Mouse (Mus musculus) CH12.LX (cell line): ENCODE data around the gene Ski. TPM values are rescaled to one million over a fixed set of nuclear protein-coding genes. Genes with fewer than 3 reads are reported as not detected.

Source experiments
- DNase-seq: peaks from one replicate; pipeline ENCODE4 v3.0.0-alpha.2; 2013; ENCODE audit errors: extremely low read depth
- H3K27ac ChIP-seq: 2 replicates; pipeline ENCODE4 v1.5.1; 2012; ENCODE audit warnings: low read depth, mild to moderate bottlenecking, control low read depth, moderate library complexity; ENCODE audit not compliant: insufficient read depth
- H3K27me3 ChIP-seq: replicated peaks from 2 replicates; pipeline ENCODE3; 2012; ENCODE audit warnings: inconsistent platforms
- H3K36me3 ChIP-seq, 2 experiments: replicated peaks in 1 of 2; 2 replicates each; pipeline versions ENCODE3 to v1.6.1; 2012; ENCODE audit warnings: inconsistent platforms in 1 of 2, low read length in 1 of 2, mild to moderate bottlenecking in 1 of 2, mixed read lengths in 1 of 2, moderate library complexity in 1 of 2; ENCODE audit not compliant: control insufficient read depth in 1 of 2, insufficient read depth in 1 of 2
- H3K4me1 ChIP-seq, 2 experiments: 2 replicates each; pipeline ENCODE4 v1.6.1; 2012; ENCODE audit warnings: inconsistent platforms in 1 of 2, moderate library complexity in 1 of 2; ENCODE audit not compliant: insufficient read depth in 2 of 2, control insufficient read depth in 1 of 2
- H3K4me2 ChIP-seq: 2 replicates; pipeline ENCODE4 v1.6.1; 2012; ENCODE audit warnings: low read depth, mild to moderate bottlenecking, control low read depth; ENCODE audit not compliant: poor library complexity, insufficient read depth, severe bottlenecking
- H3K4me3 ChIP-seq, 3 experiments: fragments of 150-350 bp in 1 of 3; sonication (generic) in 1 of 3; replicated peaks in 1 of 3; 2 replicates each; pipeline versions ENCODE3 to v1.5.1; 2011 to 2012; ENCODE audit warnings: low read depth in 2 of 3, low read length in 2 of 3, mild to moderate bottlenecking in 2 of 3, moderate library complexity in 2 of 3, control low read depth in 1 of 3, improper control_type of control experiment in 1 of 3, inconsistent platforms in 1 of 3, mixed read lengths in 1 of 3; ENCODE audit not compliant: poor library complexity in 1 of 3
- H3K79me2 ChIP-seq: replicated peaks from 2 replicates; pipeline ENCODE4 v1.6.1; 2012; ENCODE audit warnings: mild to moderate bottlenecking, moderate library complexity; ENCODE audit not compliant: control insufficient read depth, poor library complexity, insufficient read depth, severe bottlenecking; ENCODE audit errors: extremely low read depth
- H3K9ac ChIP-seq: 2 replicates; pipeline ENCODE4 v1.6.1; 2012; ENCODE audit warnings: low read depth, mild to moderate bottlenecking, control low read depth, moderate library complexity; ENCODE audit not compliant: insufficient read depth
- H3K9me3 ChIP-seq: replicated peaks from 2 replicates; pipeline ENCODE3; 2012; ENCODE audit warnings: low read length, inconsistent platforms, mixed read lengths
- BHLHE40 ChIP-seq: IDR thresholded peaks from 2 replicates; pipeline ENCODE4 v1.6.1; 2011; ENCODE audit warnings: mild to moderate bottlenecking, low read depth, low read length, improper control_type of control experiment
- CHD1 ChIP-seq: IDR thresholded peaks from 2 replicates; pipeline ENCODE4 v1.6.1; 2012; ENCODE audit warnings: low read depth, low read length, improper control_type of control experiment, inconsistent platforms
- CHD2 ChIP-seq: IDR thresholded peaks from 2 replicates; pipeline ENCODE4 v1.6.1; 2011; ENCODE audit warnings: low read length, improper control_type of control experiment
- E2F4 ChIP-seq: IDR thresholded peaks from 2 replicates; pipeline ENCODE4 v1.6.1; 2011; ENCODE audit warnings: low read depth, low read length, improper control_type of control experiment; ENCODE audit not compliant: insufficient replicate concordance
- EP300 ChIP-seq: IDR thresholded peaks from 2 replicates; pipeline ENCODE4 v1.6.1; 2011; ENCODE audit warnings: low read length, improper control_type of control experiment
- HCFC1 ChIP-seq: IDR thresholded peaks from 2 replicates; pipeline ENCODE4 v1.6.1; 2012; ENCODE audit warnings: low read depth, mild to moderate bottlenecking, inconsistent platforms, low read length, improper control_type of control experiment
- KAT2A ChIP-seq: IDR thresholded peaks from 2 replicates; pipeline ENCODE4 v1.6.1; 2012; ENCODE audit warnings: low read length, improper control_type of control experiment, inconsistent platforms; ENCODE audit not compliant: insufficient replicate concordance
- MAFK ChIP-seq: IDR thresholded peaks from 2 replicates; pipeline ENCODE4 v1.6.1; 2011; ENCODE audit warnings: low read length, improper control_type of control experiment; ENCODE audit not compliant: insufficient replicate concordance
- MAZ ChIP-seq: IDR thresholded peaks from 2 replicates; pipeline ENCODE4 v1.6.1; 2012; ENCODE audit warnings: low read depth, mild to moderate bottlenecking, inconsistent platforms, low read length, improper control_type of control experiment, moderate library complexity
- MXI1 ChIP-seq: IDR thresholded peaks from 2 replicates; pipeline ENCODE4 v1.6.1; 2011; ENCODE audit warnings: mild to moderate bottlenecking, low read depth, low read length, improper control_type of control experiment
- MYC ChIP-seq: IDR thresholded peaks from 2 replicates; pipeline ENCODE4 v1.6.1; 2011; ENCODE audit warnings: low read depth, mild to moderate bottlenecking, improper control_type of control experiment, low read length
- NRF1 ChIP-seq: IDR thresholded peaks from 2 replicates; pipeline ENCODE4 v1.6.1; 2014; ENCODE audit warnings: low read depth, mild to moderate bottlenecking, inconsistent platforms, low read length, improper control_type of control experiment, moderate library complexity
- PAX5 ChIP-seq: IDR thresholded peaks from 2 replicates; pipeline ENCODE4 v1.6.1; 2012; ENCODE audit warnings: low read length, inconsistent platforms, mixed read lengths
- RAD21 ChIP-seq: IDR thresholded peaks from 2 replicates; pipeline ENCODE4 v1.6.1; 2011; ENCODE audit warnings: low read depth, mild to moderate bottlenecking, low read length, improper control_type of control experiment, moderate library complexity
- SIN3A ChIP-seq: IDR thresholded peaks from 2 replicates; pipeline ENCODE4 v1.6.1; 2012; ENCODE audit warnings: low read length, improper control_type of control experiment, inconsistent platforms
- UBTF ChIP-seq: IDR thresholded peaks from 2 replicates; pipeline ENCODE4 v1.6.1; 2012; ENCODE audit warnings: low read depth, mild to moderate bottlenecking, inconsistent platforms, low read length, improper control_type of control experiment, moderate library complexity
- USF1 ChIP-seq: IDR thresholded peaks from 2 replicates; pipeline ENCODE4 v1.6.1; 2014; ENCODE audit warnings: low read depth, mild to moderate bottlenecking, inconsistent platforms, low read length, improper control_type of control experiment
- ZNF384 ChIP-seq: IDR thresholded peaks from 2 replicates; pipeline ENCODE4 v1.6.1; 2012; ENCODE audit warnings: low read depth, low read length, improper control_type of control experiment, inconsistent platforms
- dilution Hi-C: fragments of 300-500 bp; cut with MboI; formaldehyde crosslinking; loops from 2 replicates; pipeline ENCODE4 v1.14.3; 2020; ENCODE audit warnings: low sequenced_read_pairs; ENCODE audit not compliant: extremely low pct_unique_long_range_greater_than_20kb, extremely low pct_ligation_motif_present
- in situ Hi-C: fragments of 300-500 bp; cut with MboI; formaldehyde crosslinking; loops from 3 replicates; pipeline ENCODE4 v1.14.3; 2019; ENCODE audit warnings: low sequenced_read_pairs, low pct_ligation_motif_present, low pct_unique_long_range_greater_than_20kb, mixed read lengths
- polyA plus RNA-seq: library from polyadenylated mRNA; unstranded; fragments of >175 nt; gene quantifications from 2 replicates; pipeline ENCODE4 v1.2.1, GENCODE M21; 2012; ENCODE audit warnings: low read depth; ENCODE audit not compliant: insufficient read length
- total RNA-seq, 2 experiments: library from RNA; depleted of rRNA; stranded (reverse); fragments of 300-350 nt in 1 of 2; fragments of >200 nt in 1 of 2; gene quantifications; 2 replicates each; pipeline ENCODE4 v1.2.3; 2012 to 2014

Ski gene
- total and polyA plus RNA-seq, 3 experiments = 4.1 to 17.9 (median 10.1) TPM

DNA sequence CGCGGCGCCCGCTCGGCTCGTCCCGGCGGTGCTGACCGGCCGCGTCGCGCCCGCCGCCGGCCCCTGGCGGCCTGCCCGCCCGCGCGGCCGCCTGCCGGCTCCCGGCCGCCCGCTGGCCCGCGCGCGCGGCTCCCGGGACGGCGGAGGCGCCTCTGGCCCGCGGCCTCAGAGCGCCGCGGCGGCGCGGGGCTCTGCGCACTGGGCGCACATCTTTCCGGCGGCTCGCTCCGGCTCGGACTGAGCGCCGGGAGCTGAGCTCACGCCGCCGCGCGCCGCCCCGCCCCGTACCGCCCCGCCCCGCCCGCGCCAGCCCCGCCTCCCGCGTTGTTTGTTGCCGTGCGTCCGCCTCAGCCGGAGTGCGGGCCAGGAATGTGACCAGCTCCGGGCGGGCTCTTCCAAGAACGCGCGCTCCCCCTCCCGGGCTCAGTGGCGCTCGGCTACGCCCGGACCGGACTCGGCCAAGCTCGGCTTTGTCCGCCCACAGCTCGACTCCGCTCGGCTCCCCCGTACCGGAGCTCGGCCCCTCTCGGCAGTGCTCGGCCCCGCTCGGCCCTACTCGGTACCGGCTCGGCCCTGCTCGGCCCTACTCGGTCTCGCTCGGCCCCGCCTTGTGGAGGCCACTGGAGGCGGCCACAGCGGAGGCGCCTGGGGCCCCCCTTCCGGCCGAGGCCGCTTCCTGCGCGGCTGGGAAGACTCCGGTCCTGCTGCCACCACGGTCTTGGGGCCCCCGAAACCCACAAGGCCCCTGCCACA lies 625 bp upstream of the Ski start (continued):
- TF ChIP-seq NRF1 (peak; percentile 26; the same call in 1 of the 2 replicates), EP300 (peak; percentile 57; the same call in 1 of the 2 replicates), BHLHE40 (peak; percentile 65), UBTF (peak; percentile 27; the same call in 1 of the 2 replicates), MAZ (no peak), PAX5 (no peak), MXI1 (no peak; the same call in 1 of the 2 replicates), HCFC1 (peak; percentile 46), SIN3A (peak; percentile 82; the same call in 1 of the 2 replicates)

DNA sequence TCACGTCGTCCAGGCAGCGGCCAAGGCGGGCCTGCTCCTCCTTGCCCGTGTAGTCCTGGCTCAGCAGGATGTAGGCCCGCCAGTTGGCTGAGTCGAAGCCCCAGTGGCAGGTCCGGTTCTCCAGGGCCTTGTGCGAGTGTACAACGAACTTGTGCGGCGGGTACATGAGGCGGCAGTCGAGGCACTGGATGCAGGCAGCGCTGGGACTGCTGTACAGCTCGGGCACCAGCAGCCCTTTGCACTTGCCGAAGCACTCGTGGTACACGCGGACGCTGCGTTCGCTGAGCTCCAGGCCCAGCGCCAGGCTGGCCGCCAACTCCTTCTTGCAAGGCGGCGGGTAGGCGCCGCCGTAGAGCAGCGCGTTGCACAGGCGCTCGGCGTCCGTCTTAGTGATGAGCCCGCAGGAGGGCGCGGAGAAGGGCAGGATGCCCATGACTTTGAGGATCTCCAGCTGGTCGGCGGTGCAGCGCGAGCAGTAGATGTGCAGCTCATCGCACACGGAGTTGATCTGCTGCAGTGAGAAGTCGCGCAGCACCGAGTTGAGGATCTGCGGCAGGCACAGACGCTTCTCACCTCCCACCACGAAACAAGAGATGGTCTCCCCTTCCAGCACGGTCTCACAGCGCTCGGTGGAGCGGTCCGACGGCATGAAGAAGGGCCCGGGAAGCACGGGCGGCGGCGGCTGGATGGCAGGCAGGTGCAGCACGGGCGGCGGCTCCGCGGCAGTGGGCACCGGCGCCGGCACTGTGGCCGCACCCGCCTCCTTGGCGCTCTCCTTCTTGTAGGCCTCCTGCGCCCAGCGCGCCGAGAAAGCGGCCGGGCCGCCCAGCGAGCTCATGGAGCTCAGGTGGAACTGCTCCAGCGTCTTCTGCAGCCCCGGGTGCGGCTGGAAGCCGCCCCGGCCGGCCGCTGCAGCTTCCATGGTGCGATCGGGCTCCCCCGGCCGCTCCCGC lies 517 bp downstream of the Ski start:
- DNase-seq = no peak
- H3K4me3 ChIP-seq = peak overlapping the region; percentile 80 to 92 (median 84)
- peak overlapping the region; percentile 35 for H3K9ac ChIP-seq
- peaks cover 0 to 14% of the 10 kb centered on the region in 2 experiments for H3K36me3 ChIP-seq
- H3K4me2 ChIP-seq = peak overlapping the region; percentile 81
- peaks cover 20 to 40% of the 10 kb centered on the region in 2 experiments for H3K4me1 ChIP-seq
- dilution Hi-C loops = no loop called here
- peaks cover 54% of the 10 kb centered on the region for H3K79me2 ChIP-seq
- H3K9me3 ChIP-seq = no peaks in the 10 kb centered on the region
- no peak overlapping the region; the same call in 1 of the 2 replicates for H3K27ac ChIP-seq
- TF ChIP-seq UBTF (peak; percentile 63; the same call in 1 of the 2 replicates), MYC (no peak), SIN3A (peak; percentile 50; the same call in 1 of the 2 replicates)
- peaks cover 33% of the 10 kb centered on the region for H3K27me3 ChIP-seq
- in situ Hi-C loops = no loop called here

DNA sequence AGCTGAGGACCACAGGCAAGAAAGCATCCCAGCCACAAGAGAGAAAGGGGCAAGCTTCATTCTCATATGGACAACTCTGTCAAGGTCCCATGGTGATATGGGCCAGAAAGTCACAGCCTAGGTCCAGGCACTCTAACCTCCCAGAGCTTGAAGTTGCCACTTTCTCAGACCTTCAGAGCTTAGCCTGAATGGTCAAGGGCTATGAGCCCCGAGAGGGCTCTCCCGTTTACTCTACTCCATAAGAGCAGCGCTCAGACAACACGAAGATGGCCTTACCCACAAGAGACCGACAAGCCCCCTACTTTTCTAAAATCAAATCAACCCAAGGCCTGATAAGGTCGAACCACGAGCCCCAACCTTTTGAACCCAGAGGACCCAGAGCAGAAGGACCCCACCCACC lies 1.3 kb downstream of the Ski start:
- no peak for DNase-seq
- Histone ChIP-seq H3K79me2 (peaks cover 62% of the 10 kb centered on the region), H3K27ac (no peak overlapping the region), H3K36me3 (peaks cover 0 to 22% of the 10 kb centered on the region in 2 experiments), H3K27me3 (peaks cover 26% of the 10 kb centered on the region)
- in situ Hi-C loops = no loop called here
- TF ChIP-seq ZNF384 = no peak
- TF ChIP-seq CHD2 = no peak
- TF ChIP-seq E2F4 = no peak
- no peak for TF ChIP-seq KAT2A
- TF ChIP-seq CHD1 = no peak
- TF ChIP-seq USF1 = no peak
- no peak for TF ChIP-seq UBTF
- TF ChIP-seq RAD21 = no peak
- TF ChIP-seq MAFK = no peak
- TF ChIP-seq, all 38 proteins: peak for 0
- Histone ChIP-seq H3K4me3 (peak overlapping the region; percentile 80 to 92 (median 84)), H3K9ac (peak overlapping the region; percentile 35), H3K4me1 (peaks cover 27 to 48% of the 10 kb centered on the region in 2 experiments), H3K9me3 (no peaks in the 10 kb centered on the region), H3K4me2 (peak overlapping the region; percentile 81)
- dilution Hi-C loops = no loop called here
